Comparison of ENCODE assay signal across 33 mouse cellular contexts in genomic region chr6:87422304-87422703, GRCm38 (mm10). TPM values are rescaled to one million over a fixed set of nuclear protein-coding genes. Genes with fewer than 3 reads are reported as not detected.
A peak's percentile ranks its signal among the peaks of the same experiment; 100 is the strongest.
DNase-seq lines count a peak whose midpoint lies in the region; ATAC-seq lines count a peak whose summit lies in the region.
"Had no signal": no experiment of that assay in that cellular context is flagged by ENCODE, and none has a peak within 500 bp of the region (broad histone marks: within the 10 kb centered on the region; RNA-seq: fewer than 3 reads in every experiment).

No protein-coding gene starts in this region.

- no peak overlapping the region for H3K4me3 ChIP-seq in heart, embryonic 13.5 days
- H3K4me3 ChIP-seq: embryonic facial prominence, embryonic 13.5 days; erythroblast, embryonic 14.5 days; forebrain, embryonic 13.5 days; hindbrain, embryonic 15.5 days; limb, embryonic 12.5 days; liver, embryonic 12.5 days; lung, embryonic 15.5 days; midbrain, embryonic 15.5 days; neural tube, embryonic 13.5 days; stomach, embryonic 15.5 days had no signal

- H3K9me3 ChIP-seq in heart, embryonic 13.5 days: no peaks in the 10 kb centered on the region
- H3K9me3 ChIP-seq: embryonic facial prominence, embryonic 13.5 days; forebrain, embryonic 13.5 days; hindbrain, embryonic 15.5 days; limb, embryonic 12.5 days; liver, embryonic 12.5 days; lung, embryonic 15.5 days; midbrain, embryonic 15.5 days; neural tube, embryonic 13.5 days; stomach, embryonic 15.5 days had no signal

- ATAC-seq in heart, embryonic 13.5 days (ENCODE audit: extremely low read depth, insufficient number of reproducible peaks, low FRiP score, low TSS enrichment): no peak
- ATAC-seq: CD4-positive, CD25-positive, alpha-beta regulatory T cell, adult 4 months; forebrain, embryonic 13.5 days; liver, embryonic 12.5 days; midbrain, embryonic 15.5 days; Patski had no signal

- H3K36me3 ChIP-seq in heart, embryonic 13.5 days: no peaks in the 10 kb centered on the region
- H3K36me3 ChIP-seq: embryonic facial prominence, embryonic 13.5 days; hindbrain, embryonic 15.5 days; limb, embryonic 12.5 days; liver, embryonic 12.5 days; lung, embryonic 15.5 days; midbrain, embryonic 15.5 days; neural tube, embryonic 13.5 days; stomach, embryonic 15.5 days had no signal

- 17% methylated on average over 7 of the region's 7 CpGs for WGBS in heart, embryonic 13.5 days

- peaks cover 52% of the 10 kb centered on the region for H3K4me1 ChIP-seq in heart, embryonic 13.5 days
- H3K4me1 ChIP-seq: embryonic facial prominence, embryonic 13.5 days; forebrain, embryonic 13.5 days; limb, embryonic 12.5 days; stomach, embryonic 15.5 days had no signal

- H3K4me2 ChIP-seq in heart, embryonic 13.5 days: peak overlapping the region; percentile 25
- H3K4me2 ChIP-seq: embryonic facial prominence, embryonic 13.5 days; forebrain, embryonic 13.5 days; hindbrain, embryonic 15.5 days; limb, embryonic 12.5 days; liver, embryonic 12.5 days; lung, embryonic 15.5 days; midbrain, embryonic 15.5 days; neural tube, embryonic 13.5 days; stomach, embryonic 15.5 days had no signal

- H3K27ac ChIP-seq in heart, embryonic 13.5 days (replicated peaks): no peak overlapping the region
- H3K27ac ChIP-seq: embryonic facial prominence, embryonic 13.5 days; forebrain, embryonic 13.5 days; hindbrain, embryonic 15.5 days; limb, embryonic 12.5 days; liver, embryonic 12.5 days; lung, embryonic 15.5 days; midbrain, embryonic 15.5 days; neural tube, embryonic 13.5 days; stomach, embryonic 15.5 days had no signal

- DNase-seq in adrenal gland, adult 8-10 months: peak; percentile 3
- no peak for DNase-seq in adrenal gland, adult 18-20 months (ENCODE audit: low spot score in 2 of 2)
- DNase-seq in heart, adult 9 months (ENCODE audit: low spot score in 2 of 2): no peak
- DNase-seq in lung, adult 18-20 months: peak; percentile 3 to 7
- no peak for DNase-seq in lung, postnatal 14 days
- peak; percentile 11 for DNase-seq in Muller cell, postnatal 12 days (ENCODE audit: inconsistent ontology term)
- no peak for DNase-seq in spleen, postnatal 14 days (ENCODE audit: low spot score in 2 of 2)
- DNase-seq: adrenal gland, postnatal 10 days; cerebellum, adult 18-20 months; cerebellum, postnatal 14 days; embryo, embryonic 11 days; gastrocnemius, postnatal 36 days; kidney, adult 8-10 months; right cerebral cortex, adult 18-20 months; right cerebral cortex, postnatal 4 days; thymus, postnatal 36 days had no signal

- peaks cover 81% of the 10 kb centered on the region for H3K27me3 ChIP-seq in heart, embryonic 13.5 days (replicated peaks)
- H3K27me3 ChIP-seq: embryonic facial prominence, embryonic 13.5 days; forebrain, embryonic 13.5 days; hindbrain, embryonic 15.5 days; liver, embryonic 12.5 days; lung, embryonic 15.5 days; midbrain, embryonic 15.5 days; neural tube, embryonic 13.5 days; stomach, embryonic 15.5 days had no signal

- no peak overlapping the region for H3K9ac ChIP-seq in heart, embryonic 13.5 days
- H3K9ac ChIP-seq: embryonic facial prominence, embryonic 13.5 days; forebrain, embryonic 13.5 days; hindbrain, embryonic 15.5 days; limb, embryonic 12.5 days; liver, embryonic 12.5 days; lung, embryonic 15.5 days; midbrain, embryonic 15.5 days; neural tube, embryonic 13.5 days; stomach, embryonic 15.5 days had no signal

RNA-seq across cellular contexts. Expression of gene Bmp10, which starts 6.5 kb away (rescaled TPM):
- total RNA-seq in adrenal gland, adult 8-10 months (2022): not detected
- not detected for total RNA-seq in adrenal gland, adult 18-20 months (2021)
- polyA plus RNA-seq in heart, embryonic 13.5 days (2015; fragmentation: Nextera tagmentation; extraction: Ambion mirVana): 4.2 and 4.8 TPM in 2 replicates
- total RNA-seq: gastrocnemius, adult 18-20 months; gastrocnemius, postnatal 36 days; hematopoietic stem cell, adult 5-6 weeks; left cerebral cortex, postnatal 14 days had no signal
- polyA plus RNA-seq: CD4-positive, CD25-positive, alpha-beta regulatory T cell, adult 4 months; embryonic facial prominence, embryonic 13.5 days; erythroblast, embryonic 14.5 days; forebrain, embryonic 13.5 days; hindbrain, embryonic 15.5 days; intestine, embryonic 14.5 days; limb, embryonic 12.5 days; midbrain, embryonic 15.5 days; neural tube, embryonic 13.5 days; Patski; stomach, embryonic 15.5 days had no signal

RNA-seq across cellular contexts. Expression of gene Gkn3, which starts 33.6 kb away (rescaled TPM):
- under 1 TPM in 2 of 4 experiments, not detected in 2; 0.59 to 0.99 TPM for total RNA-seq in adrenal gland, adult 8-10 months (2022)
- under 1 TPM; 0.74 to 0.99 TPM for total RNA-seq in adrenal gland, adult 18-20 months (2021)
- 0.99 and 1.4 TPM in 2 replicates for polyA plus RNA-seq in heart, embryonic 13.5 days (2015; fragmentation: Nextera tagmentation; extraction: Ambion mirVana)
- polyA plus RNA-seq: CD4-positive, CD25-positive, alpha-beta regulatory T cell, adult 4 months; erythroblast, embryonic 14.5 days; forebrain, embryonic 13.5 days; limb, embryonic 12.5 days; liver, embryonic 12.5 days; neural tube, embryonic 13.5 days; Patski had no signal

RNA-seq across cellular contexts. Expression of gene Gkn2, which starts 49.1 kb away (rescaled TPM):
- not detected for total RNA-seq in adrenal gland, adult 8-10 months (2022)
- not detected for total RNA-seq in adrenal gland, adult 18-20 months (2021)
- polyA plus RNA-seq in heart, embryonic 13.5 days (2015; fragmentation: Nextera tagmentation; extraction: Ambion mirVana): not detected in 2 replicates
- total RNA-seq: adrenal gland, postnatal 10 days; gastrocnemius, adult 18-20 months; gastrocnemius, postnatal 36 days; hematopoietic stem cell, adult 5-6 weeks; left cerebral cortex, postnatal 14 days had no signal
- polyA plus RNA-seq: CD4-positive, CD25-positive, alpha-beta regulatory T cell, adult 4 months; embryonic facial prominence, embryonic 13.5 days; erythroblast, embryonic 14.5 days; forebrain, embryonic 13.5 days; hindbrain, embryonic 15.5 days; intestine, embryonic 14.5 days; limb, embryonic 12.5 days; liver, embryonic 12.5 days; midbrain, embryonic 15.5 days; neural tube, embryonic 13.5 days; Patski had no signal

Comparison
In these comparisons a context has a peak if more than half of its experiments do, and no peak if none do; other contexts are left out.
1. DNase-seq: peak in adrenal gland, adult 8-10 months (single experiment), lung, adult 18-20 months (2 of 2) and Muller cell, postnatal 12 days (single experiment); none in adrenal gland, adult 18-20 months (0 of 2), heart, adult 9 months (0 of 2), lung, postnatal 14 days (single experiment) and spleen, postnatal 14 days (0 of 2).